ENCODE assay signal across 8 mouse cellular contexts in genomic region chr7:3705461-3705860, GRCm38 (mm10). TPM values are rescaled to one million over a fixed set of nuclear protein-coding genes. Genes with fewer than 3 reads are reported as not detected.
DNase-seq lines count a peak whose midpoint lies in the region; ATAC-seq and TF ChIP-seq lines count a peak whose summit lies in the region.
"Not testable (repeated sequence)": the region's sequence is repeated elsewhere in the genome, so short reads cannot be mapped to it uniquely, and the experiment has no call there.

No protein-coding gene starts in this region.

- 5% methylated on average over 6 of the region's 7 CpGs for WGBS in embryonic facial prominence, embryonic 11.5 days
- WGBS in forebrain, postnatal 0 days, result 9% methylated on average over 6 of the region's 7 CpGs
- 9% methylated on average over 6 of the region's 7 CpGs for WGBS in hindbrain, embryonic 11.5 days
- 0% methylated on average over 6 of the region's 7 CpGs for WGBS in kidney, embryonic 16.5 days
- WGBS in liver, embryonic 15.5 days (ENCODE audit: insufficient replicate concordance), result 2% methylated on average over 7 of the region's 7 CpGs
- 4% methylated on average over 7 of the region's 7 CpGs for WGBS in midbrain, embryonic 13.5 days
- 8% methylated on average over 7 of the region's 7 CpGs for WGBS in small intestine, adult 2 months

- peak overlapping the region; percentile 83 for H3K4me2 ChIP-seq in embryonic facial prominence, embryonic 11.5 days (ENCODE audit: low read depth, low read length)
- H3K4me2 ChIP-seq in forebrain, postnatal 0 days (ENCODE audit: low read depth), result peak overlapping the region; percentile 70
- H3K4me2 ChIP-seq in hindbrain, embryonic 11.5 days (replicated peaks; ENCODE audit: low read depth, low read length), result peak overlapping the region; percentile 82
- peak overlapping the region; percentile 95 for H3K4me2 ChIP-seq in kidney, embryonic 16.5 days (replicated peaks; ENCODE audit: low read depth, low read length)
- peak overlapping the region; percentile 83 for H3K4me2 ChIP-seq in liver, embryonic 15.5 days
- H3K4me2 ChIP-seq in midbrain, embryonic 13.5 days (replicated peaks), result peak overlapping the region; percentile 94

- not testable (repeated sequence) for ATAC-seq in embryonic facial prominence, embryonic 11.5 days (replicated peaks; ENCODE audit: insufficient number of reproducible peaks, low FRiP score, low TSS enrichment, low read depth); forebrain, postnatal 0 days; hindbrain, embryonic 11.5 days (ENCODE audit: low FRiP score); kidney, embryonic 16.5 days (ENCODE audit: low FRiP score, low TSS enrichment); liver, embryonic 15.5 days (ENCODE audit: insufficient read depth); midbrain, embryonic 13.5 days

- peak overlapping the region; percentile 96 for H3K4me3 ChIP-seq in E14TG2a.4 (replicated peaks; ENCODE audit: low read length)
- peak overlapping the region; percentile 62 for H3K4me3 ChIP-seq in embryonic facial prominence, embryonic 11.5 days (ENCODE audit: low read depth, low read length)
- peak overlapping the region; percentile 64 for H3K4me3 ChIP-seq in forebrain, postnatal 0 days (ENCODE audit: low read depth, low read length)
- H3K4me3 ChIP-seq in hindbrain, embryonic 11.5 days (ENCODE audit: low read depth, low read length), result peak overlapping the region; percentile 84
- peak overlapping the region; percentile 89 for H3K4me3 ChIP-seq in kidney, embryonic 16.5 days (ENCODE audit: low read length)
- H3K4me3 ChIP-seq in liver, embryonic 15.5 days (replicated peaks), result peak overlapping the region; percentile 75
- peak overlapping the region; percentile 93 for H3K4me3 ChIP-seq in midbrain, embryonic 13.5 days (replicated peaks)
- peak overlapping the region; percentile 43 for H3K4me3 ChIP-seq in small intestine, adult 2 months (ENCODE audit: low read depth, low read length)

- H3K4me1 ChIP-seq in E14TG2a.4 (replicated peaks; ENCODE audit: low read depth, low read length), result peaks cover 15% of the 10 kb centered on the region
- H3K4me1 ChIP-seq in embryonic facial prominence, embryonic 11.5 days (ENCODE audit: control insufficient read depth, insufficient read depth, low read length); hindbrain, embryonic 11.5 days (replicated peaks; ENCODE audit: control insufficient read depth, insufficient read depth, low read length); small intestine, adult 2 months (ENCODE audit: control insufficient read depth, insufficient read depth, insufficient read length, low read length): not testable (repeated sequence)
- H3K4me1 ChIP-seq in forebrain, postnatal 0 days (ENCODE audit: insufficient read depth), result peaks cover 16% of the 10 kb centered on the region
- H3K4me1 ChIP-seq in kidney, embryonic 16.5 days (ENCODE audit: insufficient read depth, low read length), result peaks cover 21% of the 10 kb centered on the region
- peaks cover 31% of the 10 kb centered on the region for H3K4me1 ChIP-seq in liver, embryonic 15.5 days (replicated peaks)
- peaks cover 30% of the 10 kb centered on the region for H3K4me1 ChIP-seq in midbrain, embryonic 13.5 days (replicated peaks)

- peak overlapping the region; percentile 70 for H3K9ac ChIP-seq in embryonic facial prominence, embryonic 11.5 days (replicated peaks; ENCODE audit: low read length)
- peak overlapping the region; percentile 72 for H3K9ac ChIP-seq in forebrain, postnatal 0 days
- H3K9ac ChIP-seq in hindbrain, embryonic 11.5 days (ENCODE audit: low read depth, low read length), result peak overlapping the region; percentile 86
- peak overlapping the region; percentile 96 for H3K9ac ChIP-seq in kidney, embryonic 16.5 days (replicated peaks; ENCODE audit: low read length)
- peak overlapping the region; percentile 66 for H3K9ac ChIP-seq in liver, embryonic 15.5 days
- peak overlapping the region; percentile 87 for H3K9ac ChIP-seq in midbrain, embryonic 13.5 days (replicated peaks)

- not testable (repeated sequence) for TF ChIP-seq CTCF in E14TG2a.4 (conservative IDR thresholded peaks at IDR 0.05; ENCODE audit: low read length); forebrain, postnatal 0 days (IDR thresholded peaks at IDR 0.05; ENCODE audit: low read depth); small intestine, adult 2 months (IDR thresholded peaks at IDR 0.05; ENCODE audit: extremely low read depth, insufficient read length, insufficient replicate concordance, low read depth, low read length)

- H3K9me3 ChIP-seq in E14TG2a.4 (ENCODE audit: low read length); embryonic facial prominence, embryonic 11.5 days (replicated peaks; ENCODE audit: control insufficient read depth, low read length); forebrain, postnatal 0 days (ENCODE audit: low read length); hindbrain, embryonic 11.5 days (ENCODE audit: control insufficient read depth, low read length); kidney, embryonic 16.5 days (ENCODE audit: low read length); liver, embryonic 15.5 days (replicated peaks); midbrain, embryonic 13.5 days: not testable (repeated sequence)

- H3K27ac ChIP-seq in embryonic facial prominence, embryonic 11.5 days (replicated peaks; ENCODE audit: low read depth, low read length); forebrain, postnatal 0 days (ENCODE audit: low read depth, low read length); midbrain, embryonic 13.5 days: not testable (repeated sequence)
- 0 out of 2 replicates have a peak overlapping the region, but pooled peaks have one; percentile 6 for H3K27ac ChIP-seq in hindbrain, embryonic 11.5 days (ENCODE audit: low read depth, low read length)
- peak overlapping the region; percentile 61 for H3K27ac ChIP-seq in kidney, embryonic 16.5 days (ENCODE audit: low read length)
- H3K27ac ChIP-seq in liver, embryonic 15.5 days (replicated peaks), result peak overlapping the region; percentile 93
- H3K27ac ChIP-seq in small intestine, adult 2 months (ENCODE audit: insufficient read depth, low read depth, low read length), result 0 out of 2 replicates have a peak overlapping the region, but pooled peaks have one; percentile 2

- peaks cover 51% of the 10 kb centered on the region for H3K36me3 ChIP-seq in E14TG2a.4 (ENCODE audit: insufficient read depth, low read length)
- H3K36me3 ChIP-seq in embryonic facial prominence, embryonic 11.5 days (replicated peaks; ENCODE audit: control insufficient read depth, insufficient read depth, low read depth, low read length); hindbrain, embryonic 11.5 days (ENCODE audit: control insufficient read depth, insufficient read depth, low read length): not testable (repeated sequence)
- peaks cover 29% of the 10 kb centered on the region for H3K36me3 ChIP-seq in forebrain, postnatal 0 days (ENCODE audit: insufficient read depth)
- H3K36me3 ChIP-seq in kidney, embryonic 16.5 days (ENCODE audit: insufficient read depth, low read length), result peaks cover 41% of the 10 kb centered on the region
- H3K36me3 ChIP-seq in liver, embryonic 15.5 days (replicated peaks), result peaks cover 36% of the 10 kb centered on the region
- H3K36me3 ChIP-seq in midbrain, embryonic 13.5 days, result peaks cover 38% of the 10 kb centered on the region
- H3K36me3 ChIP-seq in small intestine, adult 2 months (ENCODE audit: control insufficient read depth, insufficient read depth, low read length), result peaks cover 26% of the 10 kb centered on the region

- TF ChIP-seq POLR2A in small intestine, adult 2 months (IDR thresholded peaks at IDR 0.05; ENCODE audit: low read depth, low read length), result not testable (repeated sequence)

- not testable (repeated sequence) for H3K27me3 ChIP-seq in E14TG2a.4 (ENCODE audit: insufficient read depth, low read length); embryonic facial prominence, embryonic 11.5 days (ENCODE audit: control insufficient read depth, insufficient read depth, low read length); forebrain, postnatal 0 days (ENCODE audit: insufficient read depth, low read length); hindbrain, embryonic 11.5 days (ENCODE audit: control insufficient read depth, insufficient read depth, low read length); kidney, embryonic 16.5 days (ENCODE audit: insufficient read depth, low read length); liver, embryonic 15.5 days; midbrain, embryonic 13.5 days; small intestine, adult 2 months (ENCODE audit: control insufficient read depth, insufficient read depth, low read length)

- DNase-seq in embryonic facial prominence, embryonic 11.5 days (ENCODE audit: low spot score); forebrain, postnatal 0 days; hindbrain, embryonic 11.5 days (ENCODE audit: low spot score): not testable (repeated sequence)

RNA-seq across cellular contexts. Expression of gene Rps9, which starts 1.7 kb away (rescaled TPM):
- 1,406 and 1,416 TPM in 2 replicates for polyA plus RNA-seq in embryonic facial prominence, embryonic 11.5 days (2014; fragmentation: Nextera tagmentation; extraction: Ambion mirVana)
- 1,013 and 1,830 TPM in 2 replicates for total RNA-seq in forebrain, postnatal 0 days (2014; rRNA removed)
- polyA plus RNA-seq in forebrain, postnatal 0 days (2015; fragmentation: Nextera tagmentation; extraction: Ambion mirVana), result 807 and 937 TPM in 2 replicates
- polyA plus RNA-seq in hindbrain, embryonic 11.5 days (2014; fragmentation: Nextera tagmentation; extraction: Ambion mirVana), result 1,221 and 1,232 TPM in 2 replicates
- polyA plus RNA-seq in kidney, embryonic 16.5 days (2015; fragmentation: Nextera tagmentation; extraction: Ambion mirVana), result 1,357 and 1,383 TPM in 2 replicates
- polyA plus RNA-seq in liver, embryonic 15.5 days (2015; fragmentation: Nextera tagmentation; extraction: Ambion mirVana), result 692 and 790 TPM in 2 replicates
- polyA plus RNA-seq in midbrain, embryonic 13.5 days (2015; fragmentation: Nextera tagmentation; extraction: Ambion mirVana), result 994 and 1,009 TPM in 2 replicates
- polyA plus RNA-seq in small intestine, adult 2 months (2012; rRNA removed), result 1,258 and 1,397 TPM in 2 replicates

RNA-seq across cellular contexts. Expression of gene Mboat7, which starts 12.1 kb away (rescaled TPM):
- 27.6 and 28.4 TPM in 2 replicates for polyA plus RNA-seq in embryonic facial prominence, embryonic 11.5 days (2014; fragmentation: Nextera tagmentation; extraction: Ambion mirVana)
- total RNA-seq in forebrain, postnatal 0 days (2014; rRNA removed), result 112 and 165 TPM in 2 replicates
- polyA plus RNA-seq in forebrain, postnatal 0 days (2015; fragmentation: Nextera tagmentation; extraction: Ambion mirVana), result 81.8 and 107 TPM in 2 replicates
- 22.2 and 25.1 TPM in 2 replicates for polyA plus RNA-seq in hindbrain, embryonic 11.5 days (2014; fragmentation: Nextera tagmentation; extraction: Ambion mirVana)
- 70.5 and 73.9 TPM in 2 replicates for polyA plus RNA-seq in kidney, embryonic 16.5 days (2015; fragmentation: Nextera tagmentation; extraction: Ambion mirVana)
- 20.9 and 24.1 TPM in 2 replicates for polyA plus RNA-seq in liver, embryonic 15.5 days (2015; fragmentation: Nextera tagmentation; extraction: Ambion mirVana)
- polyA plus RNA-seq in midbrain, embryonic 13.5 days (2015; fragmentation: Nextera tagmentation; extraction: Ambion mirVana), result 53.4 and 54.5 TPM in 2 replicates
- 33.0 and 59.6 TPM in 2 replicates for polyA plus RNA-seq in small intestine, adult 2 months (2012; rRNA removed)

RNA-seq across cellular contexts. Expression of gene Tsen34, which starts 12.8 kb away (rescaled TPM):
- 257 and 283 TPM in 2 replicates for polyA plus RNA-seq in embryonic facial prominence, embryonic 11.5 days (2014; fragmentation: Nextera tagmentation; extraction: Ambion mirVana)
- total RNA-seq in forebrain, postnatal 0 days (2014; rRNA removed), result 291 and 292 TPM in 2 replicates
- 259 and 282 TPM in 2 replicates for polyA plus RNA-seq in forebrain, postnatal 0 days (2015; fragmentation: Nextera tagmentation; extraction: Ambion mirVana)
- 204 and 207 TPM in 2 replicates for polyA plus RNA-seq in hindbrain, embryonic 11.5 days (2014; fragmentation: Nextera tagmentation; extraction: Ambion mirVana)
- 286 and 341 TPM in 2 replicates for polyA plus RNA-seq in kidney, embryonic 16.5 days (2015; fragmentation: Nextera tagmentation; extraction: Ambion mirVana)
- 43.9 and 55.1 TPM in 2 replicates for polyA plus RNA-seq in liver, embryonic 15.5 days (2015; fragmentation: Nextera tagmentation; extraction: Ambion mirVana)
- 205 and 225 TPM in 2 replicates for polyA plus RNA-seq in midbrain, embryonic 13.5 days (2015; fragmentation: Nextera tagmentation; extraction: Ambion mirVana)
- 50.3 and 92.2 TPM in 2 replicates for polyA plus RNA-seq in small intestine, adult 2 months (2012; rRNA removed)

RNA-seq across cellular contexts. Expression of gene Pirb, which starts 14.7 kb away (rescaled TPM):
- 0.10 and 0.17 TPM in 2 replicates for polyA plus RNA-seq in embryonic facial prominence, embryonic 11.5 days (2014; fragmentation: Nextera tagmentation; extraction: Ambion mirVana)
- 0.48 and 0.54 TPM in 2 replicates for total RNA-seq in forebrain, postnatal 0 days (2014; rRNA removed)
- 0.24 and 0.25 TPM in 2 replicates for polyA plus RNA-seq in forebrain, postnatal 0 days (2015; fragmentation: Nextera tagmentation; extraction: Ambion mirVana)
- 0.08 TPM in 1 of 2 replicates, not detected in the other for polyA plus RNA-seq in hindbrain, embryonic 11.5 days (2014; fragmentation: Nextera tagmentation; extraction: Ambion mirVana)
- polyA plus RNA-seq in kidney, embryonic 16.5 days (2015; fragmentation: Nextera tagmentation; extraction: Ambion mirVana), result 0.85 and 0.98 TPM in 2 replicates
- 5.1 and 6.3 TPM in 2 replicates for polyA plus RNA-seq in liver, embryonic 15.5 days (2015; fragmentation: Nextera tagmentation; extraction: Ambion mirVana)
- polyA plus RNA-seq in midbrain, embryonic 13.5 days (2015; fragmentation: Nextera tagmentation; extraction: Ambion mirVana), result 0.15 and 0.37 TPM in 2 replicates
- polyA plus RNA-seq in small intestine, adult 2 months (2012; rRNA removed), result 4.7 and 5.2 TPM in 2 replicates

RNA-seq across cellular contexts. Expression of gene Tmc4, which starts 28.1 kb away (rescaled TPM):
- polyA plus RNA-seq in embryonic facial prominence, embryonic 11.5 days (2014; fragmentation: Nextera tagmentation; extraction: Ambion mirVana), result 3.9 and 4.3 TPM in 2 replicates
- total RNA-seq in forebrain, postnatal 0 days (2014; rRNA removed), result 3.1 and 3.5 TPM in 2 replicates
- polyA plus RNA-seq in forebrain, postnatal 0 days (2015; fragmentation: Nextera tagmentation; extraction: Ambion mirVana), result 0.93 and 2.0 TPM in 2 replicates
- 3.0 and 4.4 TPM in 2 replicates for polyA plus RNA-seq in hindbrain, embryonic 11.5 days (2014; fragmentation: Nextera tagmentation; extraction: Ambion mirVana)
- 25.3 and 29.1 TPM in 2 replicates for polyA plus RNA-seq in kidney, embryonic 16.5 days (2015; fragmentation: Nextera tagmentation; extraction: Ambion mirVana)
- 4.0 and 5.1 TPM in 2 replicates for polyA plus RNA-seq in liver, embryonic 15.5 days (2015; fragmentation: Nextera tagmentation; extraction: Ambion mirVana)
- polyA plus RNA-seq in midbrain, embryonic 13.5 days (2015; fragmentation: Nextera tagmentation; extraction: Ambion mirVana), result 4.0 and 4.3 TPM in 2 replicates
- 119 and 229 TPM in 2 replicates for polyA plus RNA-seq in small intestine, adult 2 months (2012; rRNA removed)

Comparison
In these comparisons a context has a peak if more than half of its experiments do, and no peak if none do; other contexts are left out.
1. H3K4me3 ChIP-seq: peak in every context shown above with its lines; median percentile 96 in E14TG2a.4; 93 in midbrain, embryonic 13.5 days; 89 in kidney, embryonic 16.5 days; 84 in hindbrain, embryonic 11.5 days; 75 in liver, embryonic 15.5 days; 64 in forebrain, postnatal 0 days; 62 in embryonic facial prominence, embryonic 11.5 days; 43 in small intestine, adult 2 months.